Mouse (Mus musculus): ENCODE measurements around the gene Arpc5.

- TF ChIP-seq CTCF (IDR thresholded peaks at IDR 0.05; ENCODE audit: low read depth, low read length) (no peak), GATA1 (IDR thresholded peaks at IDR 0.05; ENCODE audit: borderline replicate concordance, low read length) (no peak), TAL1 (conservative IDR thresholded peaks at IDR 0.05; ENCODE audit: low read depth, low read length) (no peak), GATA2 (IDR thresholded peaks at IDR 0.05; ENCODE audit: borderline replicate concordance, low read depth, low read length) (no peak)
Measured at GRCm38 (mm10) chr1:152750312-152750965, 15.9 kb upstream of the Arpc5 start, which contains the start of gene Apobec4.
